ENCODE assay signal across 8 mouse cellular contexts in the genomic region with DNA sequence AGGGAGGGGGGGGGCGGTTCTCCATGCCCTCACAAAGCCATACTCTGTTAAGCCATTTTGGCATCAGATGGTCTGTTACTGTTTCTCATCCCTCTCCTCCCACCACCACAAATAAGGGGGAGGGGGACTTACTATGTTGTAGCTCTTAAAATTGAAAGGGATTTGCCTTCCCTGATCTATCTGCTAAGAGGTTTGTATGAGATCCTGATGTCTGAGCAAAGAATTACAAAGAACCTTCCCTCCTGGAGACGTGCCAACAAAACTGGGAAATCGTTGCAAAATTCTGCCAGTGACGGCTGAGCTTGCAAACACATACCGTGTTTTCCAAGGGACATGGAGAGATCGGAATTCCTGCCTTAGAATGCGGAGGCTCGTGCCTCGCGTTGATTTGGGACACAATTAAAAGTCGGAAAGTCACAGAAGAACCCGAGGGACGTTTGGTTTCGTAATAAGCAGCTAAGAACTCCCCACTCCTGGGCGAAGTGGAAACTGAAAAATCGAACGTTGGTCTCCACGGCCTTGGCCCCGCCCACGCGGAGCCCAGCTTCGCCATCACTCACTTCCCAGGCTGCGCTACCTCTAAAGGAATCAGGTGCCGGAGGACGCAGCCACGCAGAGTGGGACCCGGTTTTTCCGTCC. TPM values are rescaled to one million over a fixed set of nuclear protein-coding genes. Genes with fewer than 3 reads are reported as not detected.
DNase-seq lines count a peak whose midpoint lies in the region; ATAC-seq lines count a peak whose summit lies in the region.

No protein-coding gene starts in this region.

- no peak for ATAC-seq in heart, embryonic 15.5 days (replicated peaks; ENCODE audit: insufficient number of reproducible peaks, insufficient read depth, low FRiP score, low read depth)
- no peak for ATAC-seq in liver, embryonic 13.5 days (ENCODE audit: low read depth)
- no peak for ATAC-seq in stomach, embryonic 15.5 days (ENCODE audit: insufficient read depth, low FRiP score, low read depth)

- WGBS in heart, embryonic 15.5 days = 0% methylated on average over 28 of the region's 28 CpGs
- WGBS in liver, embryonic 13.5 days (ENCODE audit: insufficient replicate concordance) = 2% methylated on average over 28 of the region's 28 CpGs
- under 1% methylated on average over 28 of the region's 28 CpGs for WGBS in stomach, embryonic 15.5 days

- peaks cover 29% of the 10 kb centered on the region for H3K4me1 ChIP-seq in heart, embryonic 15.5 days (replicated peaks)
- peaks cover 87% of the 10 kb centered on the region for H3K4me1 ChIP-seq in liver, embryonic 13.5 days (replicated peaks)
- peaks cover 30% of the 10 kb centered on the region for H3K4me1 ChIP-seq in stomach, embryonic 15.5 days

- H3K36me3 ChIP-seq in heart, embryonic 15.5 days = no peaks in the 10 kb centered on the region
- no peaks in the 10 kb centered on the region for H3K36me3 ChIP-seq in liver, embryonic 13.5 days
- H3K36me3 ChIP-seq in stomach, embryonic 15.5 days = no peaks in the 10 kb centered on the region

- H3K27ac ChIP-seq in heart, embryonic 15.5 days = peak overlapping the region; percentile 97
- peak overlapping the region; percentile 90 for H3K27ac ChIP-seq in liver, embryonic 13.5 days
- peak overlapping the region; percentile 95 for H3K27ac ChIP-seq in stomach, embryonic 15.5 days

- H3K9me3 ChIP-seq in heart, embryonic 15.5 days (replicated peaks) = no peaks in the 10 kb centered on the region
- H3K9me3 ChIP-seq in liver, embryonic 13.5 days (replicated peaks) = no peaks in the 10 kb centered on the region
- H3K9me3 ChIP-seq in stomach, embryonic 15.5 days = no peaks in the 10 kb centered on the region

- peak overlapping the region; percentile 58 for H3K9ac ChIP-seq in heart, embryonic 15.5 days
- H3K9ac ChIP-seq in liver, embryonic 13.5 days = peak overlapping the region; percentile 78
- no peak overlapping the region; the same call in 1 of the 2 replicates for H3K9ac ChIP-seq in stomach, embryonic 15.5 days

- peak; percentile 10 for DNase-seq in cerebellum, adult 9-10 months
- DNase-seq in cerebellum, adult 11 months = no peak
- DNase-seq in fibroblast of lung, adult 2 months (ENCODE audit: low read depth) = peak; percentile 81
- peak; percentile 87 for DNase-seq in kidney, postnatal 10 days
- peak; percentile 51 for DNase-seq in liver, embryonic 13.5 days
- DNase-seq in naive thymus-derived CD4-positive, alpha-beta T cell, adult 2 months (ENCODE audit: low read depth) = peak; percentile 74

- peak overlapping the region; percentile 70 for H3K4me2 ChIP-seq in heart, embryonic 15.5 days
- H3K4me2 ChIP-seq in liver, embryonic 13.5 days = peak overlapping the region; percentile 97
- peak overlapping the region; percentile 56 for H3K4me2 ChIP-seq in stomach, embryonic 15.5 days

- H3K27me3 ChIP-seq in heart, embryonic 15.5 days = no peaks in the 10 kb centered on the region
- H3K27me3 ChIP-seq in liver, embryonic 13.5 days = no peaks in the 10 kb centered on the region
- H3K27me3 ChIP-seq in stomach, embryonic 15.5 days (replicated peaks) = no peaks in the 10 kb centered on the region

- peak overlapping the region; percentile 59 for H3K4me3 ChIP-seq in heart, embryonic 15.5 days
- peak overlapping the region; percentile 98 for H3K4me3 ChIP-seq in liver, embryonic 13.5 days (replicated peaks)
- peak overlapping the region; percentile 46 for H3K4me3 ChIP-seq in stomach, embryonic 15.5 days (replicated peaks)

RNA-seq across cellular contexts. Expression of gene Zfp217, which starts 14.7 kb away (rescaled TPM):
- polyA plus RNA-seq in heart, embryonic 15.5 days (2015; fragmentation: Nextera tagmentation; extraction: Ambion mirVana) = 2.7 and 3.2 TPM in 2 replicates
- 3.6 and 3.7 TPM in 2 replicates for polyA plus RNA-seq in liver, embryonic 13.5 days (2015; fragmentation: Nextera tagmentation; extraction: Ambion mirVana)
- 3.9 and 4.0 TPM in 2 replicates for polyA plus RNA-seq in stomach, embryonic 15.5 days (2015; fragmentation: Nextera tagmentation; extraction: Ambion mirVana)

Comparison
In these comparisons a context has a peak if more than half of its experiments do, and no peak if none do; other contexts are left out.
1. H3K4me3 ChIP-seq: peak in every context shown above with its lines; median percentile 98 in liver, embryonic 13.5 days; 59 in heart, embryonic 15.5 days; 46 in stomach, embryonic 15.5 days.